Mouse (Mus musculus) embryonic facial prominence, embryonic 14.5 days (tissue): ENCODE measurements around the gene Aunip. TPM values are rescaled to one million over a fixed set of nuclear protein-coding genes. Genes with fewer than 3 reads are reported as not detected.

Experiments
- ATAC-seq: fragments of 200-750 bp; cut with Nextera tagmentation; 2 replicates; pipeline ENCODE4 v1.8.0; 2017; ENCODE audit warnings: low read depth, moderate number of reproducible peaks, moderate TSS enrichment
- DNase-seq: peaks from one replicate; pipeline ENCODE4 v3.0.0-alpha.2; 2015; ENCODE audit warnings: low spot score
- H3K27ac ChIP-seq: fragments of 300-500 bp; sonication (generic); replicated peaks from 2 replicates; pipeline ENCODE4 v1.5.1; 2014; ENCODE audit warnings: low read depth, mild to moderate bottlenecking, low read length, moderate library complexity
- H3K27me3 ChIP-seq: fragments of 300-500 bp; sonication (generic); replicated peaks from 2 replicates; pipeline ENCODE4 v1.6.1; 2014; ENCODE audit warnings: low read length; ENCODE audit not compliant: control insufficient read depth, insufficient read depth
- H3K36me3 ChIP-seq: fragments of 300-500 bp; sonication (generic); 2 replicates; pipeline ENCODE4 v1.6.1; 2014; ENCODE audit warnings: low read length, mixed read lengths; ENCODE audit not compliant: control insufficient read depth, insufficient read depth
- H3K4me1 ChIP-seq: fragments of 300-500 bp; sonication (generic); 2 replicates; pipeline ENCODE4 v1.6.1; 2014; ENCODE audit warnings: antibody characterized with exemption, low read length; ENCODE audit not compliant: control insufficient read depth, insufficient read depth
- H3K4me2 ChIP-seq: fragments of 300-500 bp; sonication (generic); 2 replicates; pipeline ENCODE4 v1.6.1; 2014; ENCODE audit warnings: low read depth, mild to moderate bottlenecking, low read length, moderate library complexity, mixed read lengths
- H3K4me3 ChIP-seq: fragments of 300-500 bp; sonication (generic); 2 replicates; pipeline ENCODE4 v1.5.1; 2014; ENCODE audit warnings: low read depth, mild to moderate bottlenecking, low read length
- H3K9ac ChIP-seq: fragments of 300-500 bp; sonication (generic); 2 replicates; pipeline ENCODE4 v1.6.1; 2014; ENCODE audit warnings: low read depth, mild to moderate bottlenecking, low read length, moderate library complexity, mixed read lengths
- H3K9me3 ChIP-seq: fragments of 300-500 bp; sonication (generic); 2 replicates; pipeline ENCODE4 v1.6.1; 2016; ENCODE audit warnings: low read length; ENCODE audit not compliant: control insufficient read depth
- whole genome bisulfite sequencing: fragments of 180-500 bp; shearing (Covaris S2); extraction: QIAGEN DNeasy Blood & Tissue Kit; methylation state at CpG from one replicate; pipeline ENCODE4 v1.1.7; 2014; 5-methylcytosine and 5-hydroxymethylcytosine counted together
- polyA plus RNA-seq: library from polyadenylated mRNA; unstranded; fragments of >200 nt; fragmentation: Nextera tagmentation; extraction: Ambion mirVana; gene quantifications from 2 replicates; pipeline ENCODE4 v1.2.1, GENCODE M21; 2014

The Aunip gene
- 3.9 and 4.4 TPM in 2 replicates for polyA plus RNA-seq

DNA sequence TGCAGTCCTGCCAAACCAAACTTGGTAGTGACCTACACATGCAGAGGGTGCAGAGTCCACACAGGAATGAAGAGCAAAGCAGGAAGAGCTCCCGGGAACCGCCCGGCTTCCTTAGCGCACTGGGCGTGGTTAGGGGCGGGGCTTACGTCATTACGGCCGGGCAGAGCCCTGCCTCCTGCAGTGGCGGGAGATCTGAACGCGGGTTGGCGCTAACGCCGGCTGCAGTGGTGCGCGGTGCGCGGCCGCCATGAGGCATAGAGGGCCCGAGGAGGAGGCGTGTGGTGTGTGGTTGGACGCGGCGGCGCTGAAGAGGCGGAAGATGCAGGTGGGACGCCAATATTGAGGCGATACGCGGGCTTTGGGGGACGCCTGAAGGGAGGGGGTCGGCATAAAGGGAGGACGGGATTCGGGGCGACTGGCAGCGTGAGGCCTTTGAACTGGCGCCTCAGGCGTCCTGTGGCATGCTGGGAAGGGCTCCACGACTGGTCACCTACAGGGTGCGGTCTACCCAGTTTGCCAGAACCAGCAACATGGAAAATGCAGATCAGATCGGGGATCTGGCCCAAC, at the start of gene Aunip:
Gene Aunip (plus strand): TSS at position 155 of the 567 bp plus-strand sequence.
- Histone ChIP-seq H3K4me3 (peak within 1 kb of the TSS; percentile 65), H3K4me1 (peaks cover 3% of the 10 kb centered on the region; the same call in 1 of the 2 replicates), H3K36me3 (no peaks in the 10 kb centered on the region), H3K4me2 (peak within 1 kb of the TSS; percentile 85), H3K27ac (peak within 1 kb of the TSS; percentile 21; the same call in 1 of the 2 replicates), H3K9ac (peak within 1 kb of the TSS; percentile 70), H3K27me3 (no peaks in the 10 kb centered on the region), H3K9me3 (no peaks in the 10 kb centered on the region)
- DNase-seq (peak; percentile 97), ATAC-seq (peak; percentile 95)
- WGBS: under 1% methylated on average over 41 of the region's 42 CpGs

- no peak for DNase-seq
- Histone ChIP-seq H3K9me3 (no peaks in the 10 kb centered on the region), H3K4me1 (no peaks in the 10 kb centered on the region), H3K4me2 (no peak overlapping the region), H3K4me3 (no peak overlapping the region), H3K9ac (no peak overlapping the region), H3K27me3 (no peaks in the 10 kb centered on the region), H3K27ac (no peak overlapping the region), H3K36me3 (no peaks in the 10 kb centered on the region)
- no peak for ATAC-seq
- 80% methylated on average over 5 of the region's 5 CpGs for WGBS
Observed at GRCm38 (mm10) chr4:134461252-134461651, 49.5 kb upstream of the Aunip start.

DNA sequence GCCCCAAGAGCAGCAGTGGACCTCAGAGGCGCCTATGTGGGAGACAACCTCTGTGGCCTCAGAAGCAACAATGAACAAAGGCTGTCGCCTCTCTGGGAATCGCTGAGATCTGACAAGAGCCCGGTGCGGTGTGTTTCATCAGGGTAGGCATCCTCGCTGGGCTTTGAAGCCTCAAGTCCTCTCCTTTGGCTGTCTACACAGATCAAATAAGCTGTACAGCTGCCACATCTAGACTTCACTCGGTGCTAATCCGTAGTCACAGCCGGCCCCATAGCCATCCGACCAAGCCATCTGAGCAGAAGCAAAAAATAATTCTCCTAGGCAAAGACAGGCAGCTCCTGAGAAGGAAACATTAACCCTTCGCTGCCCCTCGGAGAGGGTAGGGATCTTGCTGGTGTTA, 45.0 kb upstream of the Aunip start:
- 42% methylated on average over 12 of the region's 12 CpGs for WGBS
- H3K4me3 ChIP-seq: no peak overlapping the region
- H3K36me3 ChIP-seq: peaks cover 3% of the 10 kb centered on the region
- 0 out of 2 replicates have a peak, but pooled peaks cover 3% of the 10 kb centered on the region for H3K4me1 ChIP-seq
- no peaks in the 10 kb centered on the region for H3K9me3 ChIP-seq
- H3K9ac ChIP-seq: no peak overlapping the region
- ATAC-seq (no peak), DNase-seq (peak; percentile 61)
- H3K27me3 ChIP-seq: no peaks in the 10 kb centered on the region
- no peak overlapping the region for H3K27ac ChIP-seq
- H3K4me2 ChIP-seq: no peak overlapping the region

- Histone ChIP-seq H3K27me3 (no peaks in the 10 kb centered on the region), H3K36me3 (peaks cover 11% of the 10 kb centered on the region), H3K9ac (no peak overlapping the region), H3K27ac (no peak overlapping the region), H3K9me3 (no peaks in the 10 kb centered on the region), H3K4me1 (0 out of 2 replicates have a peak, but pooled peaks cover 3% of the 10 kb centered on the region), H3K4me3 (no peak overlapping the region), H3K4me2 (peak overlapping the region; percentile 98)
- DNase-seq (no peak), ATAC-seq (no peak)
- 71% methylated on average over 11 of the region's 11 CpGs for WGBS
Observed at GRCm38 (mm10) chr4:134466381-134467262, 44.2 kb upstream of the Aunip start.

DNA sequence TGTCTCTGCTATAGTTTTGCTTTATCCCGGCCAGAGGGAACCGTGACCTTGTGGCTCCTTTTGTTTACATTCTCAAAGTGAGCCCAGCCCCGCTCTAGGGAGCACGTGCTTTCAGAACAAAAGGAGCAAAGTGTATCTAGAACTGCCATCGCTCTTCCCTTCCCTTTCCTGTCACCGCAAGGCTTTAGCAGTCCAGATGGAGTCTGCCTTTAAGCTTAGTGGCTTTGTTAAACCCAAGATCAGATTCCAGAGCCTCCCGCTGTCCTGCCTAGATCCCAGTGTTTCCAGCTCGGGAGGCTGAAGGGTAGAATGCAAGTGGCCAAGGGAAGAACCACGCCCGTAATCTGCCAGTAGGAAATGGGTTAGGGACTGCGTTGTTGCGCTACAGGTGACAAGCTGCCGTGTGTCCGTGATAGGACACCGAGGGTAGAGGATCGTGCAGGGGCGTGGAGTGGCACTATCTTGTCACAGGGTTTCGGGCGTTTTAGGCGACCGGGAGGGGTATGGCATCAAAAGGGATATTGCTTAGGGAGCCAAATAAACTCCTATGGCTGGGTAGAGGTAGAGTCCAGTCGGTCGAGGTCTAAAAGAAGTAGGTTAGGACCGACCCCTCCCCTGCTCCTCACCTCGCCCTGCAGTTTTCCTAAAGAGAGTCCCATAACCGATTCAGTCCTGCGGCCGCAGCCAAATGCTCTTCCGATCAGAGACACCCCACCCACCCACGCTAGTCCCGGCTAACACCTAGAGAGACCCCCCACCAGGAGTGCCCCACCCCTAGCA, 43.2 kb upstream of the Aunip start:
- Histone ChIP-seq H3K27ac (peak overlapping the region; percentile 63; the same call in 1 of the 2 replicates), H3K4me3 (peak overlapping the region; percentile 89), H3K36me3 (peaks cover 20% of the 10 kb centered on the region), H3K4me1 (0 out of 2 replicates have a peak, but pooled peaks cover 3% of the 10 kb centered on the region), H3K27me3 (no peaks in the 10 kb centered on the region), H3K9me3 (no peaks in the 10 kb centered on the region), H3K9ac (peak overlapping the region; percentile 87), H3K4me2 (peak overlapping the region; percentile 98)
- ATAC-seq (peak; percentile 11), DNase-seq (peak; percentile 62)
- WGBS: 2% methylated on average over 30 of the region's 31 CpGs

DNA sequence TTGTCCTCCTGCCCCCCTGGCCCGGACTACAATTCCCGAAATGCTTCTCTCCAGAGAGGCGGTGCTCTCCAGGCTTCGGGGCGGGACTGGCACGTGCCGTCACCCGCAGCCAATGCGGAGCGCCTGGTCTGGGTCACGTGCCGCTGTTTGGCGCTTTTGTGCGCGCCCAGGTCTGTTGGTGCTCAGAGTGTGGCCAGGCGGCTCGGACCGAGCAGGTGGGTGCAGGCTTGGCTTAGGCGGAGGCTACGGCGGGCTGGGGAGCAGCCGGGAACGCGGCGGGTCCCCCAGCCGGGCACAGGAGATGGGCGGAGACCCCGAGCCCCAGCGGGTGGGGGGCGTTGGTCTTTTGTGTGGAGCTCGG, 42.6 kb upstream of the Aunip start, which contains the start of gene Stmn1:
Gene Stmn1 (plus strand): TSS at position 106 of the 361 bp plus-strand sequence.
- ATAC-seq (peak; percentile 96), DNase-seq (peak; percentile 99)
- Histone ChIP-seq H3K4me2 (peak within 1 kb of the TSS; percentile 98), H3K4me3 (peak within 1 kb of the TSS; percentile 89), H3K36me3 (peaks cover 26% of the 10 kb centered on the region), H3K27me3 (no peaks in the 10 kb centered on the region), H3K27ac (peak within 1 kb of the TSS; percentile 92), H3K9me3 (no peaks in the 10 kb centered on the region), H3K4me1 (0 out of 2 replicates have a peak, but pooled peaks cover 3% of the 10 kb centered on the region), H3K9ac (peak within 1 kb of the TSS; percentile 87)
- 0% methylated on average over 19 of the region's 31 CpGs for WGBS

DNA sequence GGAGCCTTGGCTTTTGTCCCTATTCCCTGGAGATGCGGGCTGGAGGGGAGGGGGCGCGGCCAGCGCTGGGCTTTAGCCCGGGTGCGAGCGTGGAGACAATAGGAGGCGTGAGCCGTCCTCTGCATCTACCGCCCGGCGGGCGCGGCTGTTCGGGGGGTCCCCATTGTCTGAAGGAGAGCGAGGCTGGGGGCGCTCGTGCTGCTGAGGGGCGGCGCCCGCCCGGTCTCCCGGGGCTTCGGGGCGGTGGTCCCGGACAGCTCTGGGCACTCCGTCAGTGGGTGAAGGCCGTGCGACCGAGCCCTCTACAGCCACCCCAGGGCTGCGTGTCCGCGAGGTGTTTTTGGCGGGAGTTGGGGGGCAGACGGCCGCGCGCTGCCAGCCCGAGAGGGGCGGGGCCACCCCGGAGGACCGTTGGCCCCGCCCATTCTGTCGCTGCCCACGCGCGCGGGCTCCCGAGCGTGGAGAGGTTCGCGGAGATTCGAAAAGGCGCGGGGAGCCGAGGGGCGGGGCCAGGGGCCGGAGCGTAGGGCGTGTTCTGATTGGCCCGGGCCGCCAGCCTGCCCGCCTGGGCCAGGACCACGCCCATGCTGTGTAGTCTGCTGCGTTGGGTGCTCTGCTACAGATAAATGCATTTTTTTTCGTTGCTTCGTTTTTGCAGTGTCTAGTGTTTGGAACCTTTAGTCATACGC, 42.1 kb upstream of the Aunip start:
- ATAC-seq: peak; percentile 86
- peak; percentile 97 for DNase-seq
- under 1% methylated on average over 27 of the region's 68 CpGs for WGBS
- Histone ChIP-seq H3K36me3 (peaks cover 27% of the 10 kb centered on the region), H3K4me1 (0 out of 2 replicates have a peak, but pooled peaks cover 3% of the 10 kb centered on the region), H3K9ac (peak overlapping the region; percentile 87), H3K4me2 (peak overlapping the region; percentile 98), H3K27ac (peak overlapping the region; percentile 92), H3K4me3 (peak overlapping the region; percentile 89), H3K9me3 (no peaks in the 10 kb centered on the region), H3K27me3 (no peaks in the 10 kb centered on the region)
